Comparison of ENCODE assay signal across 14 mouse cellular contexts in the genomic region with DNA sequence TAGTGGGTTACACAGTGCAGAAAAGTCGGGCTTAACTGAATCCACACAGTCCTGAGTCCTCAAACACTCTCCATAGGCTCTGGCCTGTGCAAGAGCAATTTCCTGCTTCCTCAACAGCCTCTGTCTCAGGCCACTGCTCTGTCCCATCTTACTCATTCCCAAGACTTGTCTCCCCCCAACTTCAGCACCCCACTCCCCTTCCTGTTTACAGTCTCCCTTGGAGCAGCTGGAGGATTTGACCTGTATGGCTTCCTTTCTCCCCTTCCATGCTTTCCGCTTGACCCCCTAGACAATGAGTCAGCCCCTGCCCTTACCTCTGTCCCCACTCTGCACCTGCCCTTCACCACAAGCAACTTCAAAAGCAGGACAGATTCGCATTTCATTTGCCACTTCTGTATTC.
DNase-seq lines count a peak whose midpoint lies in the region; ATAC-seq lines count a peak whose summit lies in the region.
"Had no signal": no experiment of that assay in that cellular context is flagged by ENCODE, and none has a peak within 500 bp of the region (broad histone marks: within the 10 kb centered on the region; RNA-seq: fewer than 3 reads in every experiment).

No protein-coding gene starts in this region.

- no peak overlapping the region for H3K9ac ChIP-seq in heart, embryonic 14.5 days (ENCODE audit: low read length)
- H3K9ac ChIP-seq in liver, embryonic 11.5 days (ENCODE audit: low read depth, low read length), result no peak overlapping the region
- H3K9ac ChIP-seq in liver, embryonic 12.5 days, result no peak overlapping the region
- no peak overlapping the region for H3K9ac ChIP-seq in stomach, embryonic 16.5 days (ENCODE audit: low read length)
- H3K9ac ChIP-seq: liver, embryonic 15.5 days had no signal

- H3K36me3 ChIP-seq in heart, embryonic 14.5 days (ENCODE audit: control insufficient read depth, insufficient read depth, low read length), result no peaks in the 10 kb centered on the region
- H3K36me3 ChIP-seq in liver, embryonic 11.5 days (ENCODE audit: control insufficient read depth, insufficient read depth, low read length), result no peaks in the 10 kb centered on the region
- no peaks in the 10 kb centered on the region for H3K36me3 ChIP-seq in liver, embryonic 12.5 days
- no peaks in the 10 kb centered on the region for H3K36me3 ChIP-seq in stomach, embryonic 16.5 days (ENCODE audit: control insufficient read depth, insufficient read depth, low read length)
- H3K36me3 ChIP-seq: liver, embryonic 15.5 days had no signal

- peaks cover 2 to 5% of the 10 kb centered on the region in 2 experiments; a peak in 1 of 4 replicates for H3K4me1 ChIP-seq in heart, embryonic 14.5 days (ENCODE audit: control insufficient read depth in 2 of 2, insufficient read depth in 2 of 2, low read length in 2 of 2)
- no peaks in the 10 kb centered on the region for H3K4me1 ChIP-seq in liver, embryonic 11.5 days (replicated peaks; ENCODE audit: control insufficient read depth, insufficient read depth, low read length)
- H3K4me1 ChIP-seq in liver, embryonic 12.5 days, result no peaks in the 10 kb centered on the region
- H3K4me1 ChIP-seq in stomach, embryonic 16.5 days (ENCODE audit: control insufficient read depth, insufficient read depth, low read length), result no peaks in the 10 kb centered on the region
- H3K4me1 ChIP-seq: liver, embryonic 15.5 days had no signal

- no peak overlapping the region for H3K4me2 ChIP-seq in heart, embryonic 14.5 days (ENCODE audit: low read length)
- no peak overlapping the region for H3K4me2 ChIP-seq in liver, embryonic 11.5 days
- H3K4me2 ChIP-seq in liver, embryonic 12.5 days, result no peak overlapping the region
- H3K4me2 ChIP-seq in stomach, embryonic 16.5 days (ENCODE audit: low read depth, low read length), result no peak overlapping the region
- H3K4me2 ChIP-seq: liver, embryonic 15.5 days had no signal

- H3K9me3 ChIP-seq in heart, embryonic 14.5 days (ENCODE audit: control insufficient read depth, low read length), result no peaks in the 10 kb centered on the region
- no peaks in the 10 kb centered on the region for H3K9me3 ChIP-seq in liver, embryonic 11.5 days (ENCODE audit: control insufficient read depth, low read length)
- H3K9me3 ChIP-seq in liver, embryonic 12.5 days (replicated peaks), result no peaks in the 10 kb centered on the region
- no peaks in the 10 kb centered on the region for H3K9me3 ChIP-seq in stomach, embryonic 16.5 days (replicated peaks; ENCODE audit: control insufficient read depth, low read length)
- H3K9me3 ChIP-seq: forebrain, embryonic 10.5 days; liver, embryonic 15.5 days had no signal

- H3K4me3 ChIP-seq in heart, embryonic 14.5 days (ENCODE audit: control insufficient read depth in 1 of 2, insufficient read depth in 1 of 2, low read depth in 1 of 2, low read length in 2 of 2), result no peak overlapping the region
- H3K4me3 ChIP-seq in liver, embryonic 11.5 days (ENCODE audit: low read depth, low read length), result no peak overlapping the region
- H3K4me3 ChIP-seq in liver, embryonic 12.5 days, result no peak overlapping the region
- no peak overlapping the region for H3K4me3 ChIP-seq in stomach, embryonic 16.5 days (replicated peaks; ENCODE audit: low read length)
- H3K4me3 ChIP-seq: forebrain, embryonic 10.5 days; left cerebral cortex, adult 2 months; liver, embryonic 15.5 days had no signal

- peak overlapping the region; percentile 40 to 62 for H3K27ac ChIP-seq in heart, embryonic 14.5 days (replicated peaks in 1 of 2; ENCODE audit: control insufficient read depth in 1 of 2, insufficient read depth in 1 of 2, low read depth in 2 of 2, low read length in 2 of 2)
- H3K27ac ChIP-seq in liver, embryonic 11.5 days (ENCODE audit: low read depth, low read length), result 0 out of 2 replicates have a peak overlapping the region, but pooled peaks have one; percentile 8
- H3K27ac ChIP-seq in liver, embryonic 12.5 days, result no peak overlapping the region
- H3K27ac ChIP-seq in stomach, embryonic 16.5 days (ENCODE audit: low read length), result 0 out of 2 replicates have a peak overlapping the region, but pooled peaks have one; percentile 38
- H3K27ac ChIP-seq: forebrain, embryonic 10.5 days; left cerebral cortex, adult 2 months; liver, embryonic 15.5 days had no signal

- WGBS in heart, embryonic 14.5 days, result 74% methylated on average over 3 of the region's 3 CpGs
- 56% methylated on average over 3 of the region's 3 CpGs for WGBS in liver, embryonic 11.5 days
- 41% methylated on average over 3 of the region's 3 CpGs for WGBS in liver, embryonic 12.5 days (ENCODE audit: insufficient replicate concordance)
- 83% methylated on average over 3 of the region's 3 CpGs for WGBS in stomach, embryonic 16.5 days

- no peak for DNase-seq in heart, postnatal 36 days
- DNase-seq in liver, embryonic 11.5 days (ENCODE audit: low spot score), result no peak
- peak; percentile 22 for DNase-seq in kidney, postnatal 14 days
- DNase-seq in urinary bladder, adult 2 months (ENCODE audit: low spot score), result no peak
- DNase-seq: adrenal gland, adult 2 months; gastrocnemius, postnatal 25 days had no signal

- intact Hi-C loops in heart, postnatal 36 days (cut with DNase I), result no loop called here

- H3K27me3 ChIP-seq in heart, embryonic 14.5 days (ENCODE audit: control insufficient read depth, insufficient read depth, low read length), result no peaks in the 10 kb centered on the region
- H3K27me3 ChIP-seq in liver, embryonic 11.5 days (replicated peaks; ENCODE audit: control insufficient read depth, insufficient read depth, low read length), result no peaks in the 10 kb centered on the region
- no peaks in the 10 kb centered on the region for H3K27me3 ChIP-seq in liver, embryonic 12.5 days (replicated peaks)
- H3K27me3 ChIP-seq in stomach, embryonic 16.5 days (ENCODE audit: control insufficient read depth, insufficient read depth, low read length), result no peaks in the 10 kb centered on the region
- H3K27me3 ChIP-seq: liver, embryonic 15.5 days; Patski had no signal

- ATAC-seq in heart, embryonic 14.5 days (ENCODE audit: insufficient number of reproducible peaks, insufficient read depth, low FRiP score, low read depth), result peak; percentile 69
- ATAC-seq in liver, embryonic 11.5 days (replicated peaks; ENCODE audit: low FRiP score), result no peak
- ATAC-seq in liver, embryonic 12.5 days, result no peak
- ATAC-seq in stomach, embryonic 16.5 days (ENCODE audit: insufficient read depth, low FRiP score), result no peak
- ATAC-seq: CD4-positive, CD25-positive, alpha-beta regulatory T cell, adult 4 months; Patski had no signal
